Mouse (Mus musculus): ENCODE data around the gene Med26.

The Med26 gene

GRCm38 (mm10) chr8:72485456-72486199 lies 62.4 kb downstream of the Med26 start:
- DNase-seq: peak; percentile 76

- DNase-seq: peak; percentile 99
Observed at GRCm38 (mm10) chr8:72474826-72475546, 73.1 kb downstream of the Med26 start, which contains the start of gene Cherp. TSS of gene Cherp (minus strand) at chr8:72475226.

GRCm38 (mm10) chr8:72470684-72471083 lies 77.4 kb downstream of the Med26 start:
- no peak for DNase-seq

GRCm38 (mm10) chr8:72469984-72470383 lies 78.1 kb downstream of the Med26 start:
- no peak for DNase-seq

- DNase-seq: no peak
Observed at GRCm38 (mm10) chr8:72469243-72469642, 78.8 kb downstream of the Med26 start.

GRCm38 (mm10) chr8:72464211-72464610 lies 83.9 kb downstream of the Med26 start:
- DNase-seq: no peak

- DNase-seq: no peak
Observed at GRCm38 (mm10) chr8:72459881-72460533, 88.1 kb downstream of the Med26 start.

GRCm38 (mm10) chr8:72458457-72458856 lies 89.6 kb downstream of the Med26 start:
- no peak for DNase-seq

- no peak for DNase-seq
Observed at GRCm38 (mm10) chr8:72457806-72458205, 90.3 kb downstream of the Med26 start.

GRCm38 (mm10) chr8:72455317-72455716 lies 92.8 kb downstream of the Med26 start:
- DNase-seq: no peak

- DNase-seq: no peak
Observed at GRCm38 (mm10) chr8:72453904-72454303, 94.2 kb downstream of the Med26 start.

GRCm38 (mm10) chr8:72451516-72451915 lies 96.6 kb downstream of the Med26 start:
- no peak for DNase-seq

GRCm38 (mm10) chr8:72445071-72445470 lies 103.0 kb downstream of the Med26 start:
- no peak for DNase-seq

Measured in layer of hippocampus, adult 9-11 months (tissue).